Mouse (Mus musculus) heart, postnatal 36 days (tissue): ENCODE measurements around the gene Vmn1r40. TPM values are rescaled to one million over a fixed set of nuclear protein-coding genes. Genes with fewer than 3 reads are reported as not detected.

Source experiments
- DNase-seq, 2 experiments: peaks; one replicate each; pipeline ENCODE4 v3.0.0; 2021 to 2022
- intact Hi-C: fragments of 180-260 bp; cut with DNase I; formaldehyde crosslinking; loops from one replicate; pipeline ENCODE4 v1.15.1; 2025
- total RNA-seq, 2 experiments: library from RNA; stranded (reverse); gene quantifications; 2 replicates each; pipeline ENCODE4 v1.2.3; 2021

Vmn1r40 gene
- total RNA-seq = not detected

DNA sequence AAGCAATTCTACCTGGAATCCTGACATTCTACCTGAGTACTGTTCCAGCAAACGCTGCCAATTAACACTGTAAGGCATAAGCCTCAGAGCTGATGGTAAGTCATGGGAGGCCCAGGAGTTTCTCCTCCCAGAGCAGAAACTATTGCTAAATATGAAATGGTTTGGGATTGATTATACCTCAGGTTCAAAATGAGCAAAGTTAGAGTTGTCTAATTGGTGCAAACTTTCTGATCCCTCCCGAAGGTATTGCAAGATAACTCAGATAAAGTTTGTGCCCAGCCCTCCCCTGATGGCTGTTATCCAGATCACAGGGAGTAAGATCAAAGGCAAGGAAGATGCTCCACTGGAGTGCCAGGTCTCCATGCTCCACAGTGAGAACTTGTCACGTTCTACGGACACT lies at the start of gene Vmn1r40:
Gene Vmn1r40 (plus strand): TSS at position 301 of the 400 bp plus-strand sequence.
- no peak for DNase-seq
- intact Hi-C loops = no loop called here

DNA sequence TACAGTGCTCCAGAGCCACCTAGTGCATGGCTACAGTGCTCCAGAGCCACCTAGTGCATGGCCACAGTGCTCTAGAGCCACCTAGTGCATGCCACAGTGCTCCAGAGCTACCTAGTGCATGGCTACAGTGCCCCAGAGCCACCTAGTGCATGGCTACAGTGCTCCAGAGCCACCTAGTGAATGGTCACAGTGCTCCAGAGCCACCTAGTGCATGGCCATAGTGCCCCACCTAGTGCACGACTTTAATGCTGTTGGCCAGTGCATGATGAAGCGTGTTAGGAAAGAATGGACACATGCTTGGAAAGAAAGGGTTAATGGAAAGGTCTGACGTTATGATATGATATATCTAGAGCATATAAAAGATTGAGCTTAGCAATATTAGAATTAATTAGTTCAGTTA lies 49.0 kb upstream of the Vmn1r40 start:
- intact Hi-C loops = no loop called here
- no peak for DNase-seq

DNA sequence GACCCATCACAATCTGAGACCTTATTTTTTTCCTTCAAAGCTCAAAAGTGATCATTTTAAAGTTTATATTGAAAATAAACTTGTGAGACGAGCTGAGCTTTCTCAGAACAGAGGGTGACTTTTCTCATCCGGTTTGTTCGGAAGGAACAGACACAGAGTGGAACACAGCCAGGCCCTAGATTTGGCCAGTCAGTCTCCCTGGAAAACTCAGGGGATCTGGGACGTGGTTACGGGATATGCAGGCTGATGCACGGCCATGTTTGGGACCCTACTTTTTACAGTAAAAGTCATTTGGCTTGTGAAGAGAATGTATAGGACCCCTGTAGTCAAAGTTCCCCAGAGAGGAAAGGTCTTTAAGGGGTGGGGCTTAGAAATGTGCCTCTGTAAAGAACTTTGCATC lies 48.4 kb upstream of the Vmn1r40 start:
- no peak for DNase-seq

DNA sequence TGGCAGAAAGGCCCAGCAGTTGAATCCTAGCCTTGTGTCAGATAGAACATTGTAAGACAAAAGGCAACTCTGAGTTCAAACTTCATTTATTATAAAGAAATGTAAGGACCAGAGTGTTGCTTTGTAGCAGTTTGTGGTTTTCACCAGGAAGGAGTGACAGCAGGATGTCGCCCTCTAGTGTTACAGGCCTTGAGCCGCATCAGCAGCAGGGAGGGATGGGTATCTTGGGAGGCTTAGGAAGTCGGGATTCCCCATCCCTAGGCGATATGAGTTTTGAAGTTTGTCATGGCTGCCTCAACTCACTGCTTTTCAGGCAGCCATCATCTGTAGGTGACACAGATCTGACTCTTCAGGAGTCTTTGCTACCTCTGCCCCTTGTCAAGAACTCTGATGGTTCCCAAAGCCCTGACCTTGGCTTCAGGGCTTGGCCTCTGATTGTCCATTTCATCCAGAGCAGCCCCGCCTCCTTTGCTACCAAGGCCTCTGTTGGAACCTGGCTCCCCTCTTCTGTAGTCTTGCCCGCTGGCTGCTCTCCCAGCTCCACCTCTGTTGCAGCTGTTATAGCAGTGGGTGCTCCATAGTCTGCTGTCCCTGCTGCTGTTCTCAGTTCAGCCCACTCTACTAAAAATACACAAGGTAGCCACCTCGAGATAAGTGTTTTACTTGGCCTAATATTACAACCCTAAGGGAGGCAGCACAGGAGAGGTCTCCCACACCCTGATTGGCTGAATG lies 47.5 kb upstream of the Vmn1r40 start:
- DNase-seq = peak; percentile 37 to 55
- intact Hi-C loops = no loop called here

More for the DNA sequence above, 48.4 kb upstream of the Vmn1r40 start:
- intact Hi-C loops = no loop called here

DNA sequence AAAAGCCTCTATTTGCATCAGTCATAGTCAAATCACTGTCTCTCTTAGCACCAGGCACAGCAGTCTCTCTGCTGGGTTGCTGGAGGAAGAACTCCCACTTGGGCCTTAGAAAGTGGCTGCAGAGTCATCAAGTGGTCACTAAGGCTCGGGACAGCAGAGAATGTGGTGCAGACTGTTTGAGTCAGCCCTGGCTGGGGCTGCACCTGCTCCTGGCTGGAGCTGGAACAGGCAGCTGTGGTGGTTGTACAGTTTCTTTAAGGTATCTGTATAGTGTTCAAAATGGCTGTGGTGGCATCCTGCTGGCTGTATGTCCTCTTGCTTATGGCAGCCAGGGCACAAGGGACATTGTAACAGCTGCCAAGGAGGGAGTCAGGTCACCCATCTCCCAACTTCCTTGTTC lies 46.9 kb upstream of the Vmn1r40 start:
- intact Hi-C loops = no loop called here
- DNase-seq = no peak

DNA sequence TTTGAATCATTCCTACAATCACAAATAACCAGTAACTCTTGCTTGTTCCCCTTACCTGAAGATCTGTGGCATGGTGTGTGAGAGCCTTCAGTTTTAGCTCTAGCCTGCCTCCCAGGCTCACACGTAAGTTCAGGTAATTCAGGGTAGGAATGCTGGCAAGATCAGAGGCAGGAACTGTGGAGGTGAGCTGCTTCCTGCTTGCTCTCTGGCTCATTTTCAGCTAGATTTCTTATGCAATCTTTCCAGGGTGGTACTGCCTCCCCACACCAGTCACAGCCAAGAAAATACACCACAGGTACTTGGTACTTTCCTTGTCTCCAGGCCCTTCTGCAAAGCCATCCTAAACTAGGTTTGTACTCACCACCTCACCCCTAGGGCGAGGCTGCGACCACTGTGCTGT lies 44.8 kb upstream of the Vmn1r40 start:
- intact Hi-C loops = no loop called here
- no peak for DNase-seq

DNA sequence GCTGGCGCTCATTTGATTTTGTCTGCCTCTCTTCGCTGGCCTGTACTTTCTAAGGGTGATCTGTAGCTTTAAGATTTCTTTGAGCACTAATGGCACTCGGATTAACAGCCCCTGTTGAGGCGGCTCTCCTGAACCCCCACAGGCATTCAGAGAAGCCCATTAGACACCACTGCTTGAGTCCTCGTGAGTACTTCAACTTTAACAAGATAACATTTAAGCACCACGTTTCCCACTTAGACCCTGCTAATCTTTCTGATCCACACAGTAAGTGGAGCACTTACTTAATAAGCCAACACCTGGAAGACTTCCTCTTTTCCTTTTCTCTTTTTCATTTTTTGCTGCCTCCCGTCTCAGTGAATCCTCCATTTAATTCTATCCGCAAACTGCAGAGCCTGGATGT lies 42.2 kb upstream of the Vmn1r40 start:
- DNase-seq = no peak
- intact Hi-C loops = no loop called here

DNA sequence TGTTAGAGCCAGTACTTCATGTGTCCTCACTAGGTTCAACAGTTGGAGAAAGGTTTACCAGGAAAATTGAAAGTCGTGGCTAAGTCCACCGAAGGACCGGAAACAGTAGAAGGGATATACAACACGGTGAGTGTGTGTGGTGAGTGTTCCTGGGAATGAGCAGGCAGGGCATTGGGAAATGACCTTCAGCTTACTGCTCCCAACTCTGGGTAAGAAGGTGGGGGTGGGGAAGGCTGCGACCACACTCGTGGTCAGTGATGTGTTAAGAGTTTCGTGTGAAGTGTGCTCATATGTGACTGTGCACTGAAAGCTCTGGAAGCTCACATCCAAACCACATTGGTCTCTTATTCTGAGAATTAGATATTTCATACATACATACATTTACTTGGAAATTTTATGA lies 41.7 kb upstream of the Vmn1r40 start:
- no peak for DNase-seq
- intact Hi-C loops = no loop called here

DNA sequence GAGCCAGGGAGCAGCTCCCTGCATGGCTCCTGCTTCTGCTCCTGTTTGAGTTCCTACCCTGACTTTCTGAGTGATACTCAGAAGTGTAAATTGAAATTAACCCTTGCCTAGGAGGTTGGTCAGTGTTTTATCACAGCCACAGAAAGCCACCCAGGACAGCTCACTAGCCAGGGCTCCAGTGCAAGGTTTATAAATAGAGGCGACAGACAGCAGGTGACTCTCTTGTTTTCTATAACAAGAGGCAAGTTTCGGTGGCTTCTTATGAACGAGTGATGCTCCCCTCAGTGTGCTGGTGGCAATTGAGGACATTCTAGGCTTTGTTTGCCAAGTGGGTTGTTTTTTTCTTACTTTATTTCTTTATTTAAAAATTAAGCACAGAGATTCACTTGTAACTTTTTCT lies 40.4 kb upstream of the Vmn1r40 start:
- DNase-seq = no peak
- intact Hi-C loops = no loop called here

DNA sequence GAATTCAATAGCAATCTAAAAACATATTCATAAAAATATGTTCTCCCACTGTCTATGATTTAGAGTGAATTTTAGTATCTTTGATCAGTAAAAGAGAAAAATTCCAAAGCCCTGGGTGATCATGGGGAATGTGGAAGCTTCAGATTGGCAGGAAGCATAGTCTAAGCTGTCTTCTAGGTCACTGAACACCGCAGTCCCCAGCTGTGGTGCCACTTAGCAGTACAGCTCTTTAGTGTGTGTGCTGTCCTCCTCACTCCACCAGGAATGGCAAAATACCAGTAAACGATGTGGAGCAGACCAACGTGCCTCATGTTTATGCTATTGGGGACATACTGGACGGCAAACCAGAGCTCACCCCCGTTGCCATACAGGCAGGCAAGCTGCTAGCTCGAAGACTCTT lies 37.8 kb upstream of the Vmn1r40 start:
- intact Hi-C loops = no loop called here
- no peak for DNase-seq

DNA sequence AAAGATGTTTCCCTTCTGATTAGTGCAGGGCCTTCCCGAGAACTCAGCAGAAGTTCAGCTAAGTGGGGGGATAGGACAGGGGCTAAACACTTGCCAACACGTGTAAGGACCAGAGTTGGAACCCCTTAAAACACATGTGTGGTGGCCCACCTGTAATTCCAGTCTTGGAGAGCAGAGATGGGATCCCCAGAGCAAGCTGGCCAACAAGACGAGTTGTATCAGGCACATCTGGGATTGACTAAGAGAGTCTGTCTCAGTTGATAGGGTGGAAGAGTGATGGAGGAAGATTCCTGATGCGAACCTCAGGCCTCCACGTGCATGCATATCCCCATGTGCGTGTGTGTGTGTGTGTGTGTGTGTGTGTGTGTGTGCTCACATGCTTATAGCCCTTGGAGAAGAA lies 35.9 kb upstream of the Vmn1r40 start:
- no peak for DNase-seq
- intact Hi-C loops = no loop called here

DNA sequence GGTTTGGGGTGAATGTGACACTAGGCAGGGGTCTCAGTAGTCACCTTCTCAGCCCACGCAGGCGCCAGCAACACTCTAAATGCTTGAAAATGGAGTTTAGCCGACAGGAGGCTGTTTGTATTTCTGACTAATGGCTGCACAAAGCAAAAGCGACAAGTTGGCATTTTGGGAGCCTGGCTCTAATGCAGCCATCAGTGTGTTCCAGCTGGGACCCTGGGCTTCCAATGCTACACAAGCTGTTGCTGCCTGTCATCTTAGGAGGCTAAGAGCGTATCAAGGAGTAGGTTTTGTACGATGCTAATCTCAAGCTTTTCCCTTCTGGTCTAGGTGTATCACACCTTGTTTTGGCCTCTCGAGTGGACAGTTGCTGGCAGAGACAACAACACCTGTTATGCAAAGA lies 34.7 kb upstream of the Vmn1r40 start:
- no peak for DNase-seq
- intact Hi-C loops = no loop called here

DNA sequence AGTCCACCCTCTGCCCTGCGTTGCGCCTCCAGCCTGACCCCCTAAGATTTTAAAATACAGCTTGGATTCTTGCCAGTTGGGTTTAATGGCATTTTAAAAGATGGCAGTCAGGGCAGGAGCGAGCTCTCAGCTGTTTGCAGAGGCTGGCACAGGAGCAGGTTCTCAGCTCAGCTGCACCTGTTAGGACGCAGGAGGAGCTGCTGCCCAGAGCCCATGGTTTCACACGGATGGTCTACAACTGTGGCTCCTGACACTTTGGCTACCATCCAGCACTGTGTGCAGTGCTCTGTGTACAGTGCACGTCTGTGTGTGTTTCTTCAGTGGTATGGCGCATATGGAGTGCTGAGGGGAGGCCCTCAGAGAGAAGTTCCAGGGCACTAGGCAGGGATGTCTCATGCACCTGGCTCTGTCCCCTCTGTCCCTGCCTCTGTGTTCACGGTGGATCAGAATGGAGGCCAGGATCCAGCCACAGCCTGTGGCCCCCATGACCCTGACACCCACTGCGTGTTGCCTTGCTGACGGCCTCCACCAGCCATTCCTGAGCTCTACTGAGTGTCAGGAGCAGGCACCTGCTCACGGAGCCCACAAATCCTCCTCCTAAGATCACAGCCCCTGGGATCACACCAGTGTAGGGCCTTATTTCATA lies 34.1 kb upstream of the Vmn1r40 start:
- no peak for DNase-seq
- intact Hi-C loops = no loop called here

DNA sequence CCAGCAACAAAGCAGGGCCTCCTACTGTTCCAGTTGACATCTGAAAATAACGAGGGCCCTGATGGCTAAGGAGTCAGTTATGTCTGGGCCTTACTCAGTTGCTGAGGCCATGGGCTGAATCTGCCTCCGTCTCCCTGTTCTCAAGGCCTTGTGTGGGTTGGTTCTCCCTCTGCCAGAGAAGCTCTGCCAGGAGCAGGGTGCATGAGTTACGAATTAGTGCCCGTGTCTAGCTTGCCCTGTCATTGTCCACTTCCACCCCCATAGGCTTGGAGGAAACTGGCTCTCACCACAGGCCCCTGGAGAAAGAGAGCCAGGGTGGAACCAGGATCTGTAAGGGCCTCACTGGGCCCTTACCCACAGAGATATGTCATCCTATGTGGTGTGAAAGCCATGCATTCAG lies 28.8 kb upstream of the Vmn1r40 start:
- no peak for DNase-seq
- intact Hi-C loops = loop anchor here (2.0 kb wide), 1 partner anchor 744 kb away; no protein-coding TSS in a partner anchor

DNA sequence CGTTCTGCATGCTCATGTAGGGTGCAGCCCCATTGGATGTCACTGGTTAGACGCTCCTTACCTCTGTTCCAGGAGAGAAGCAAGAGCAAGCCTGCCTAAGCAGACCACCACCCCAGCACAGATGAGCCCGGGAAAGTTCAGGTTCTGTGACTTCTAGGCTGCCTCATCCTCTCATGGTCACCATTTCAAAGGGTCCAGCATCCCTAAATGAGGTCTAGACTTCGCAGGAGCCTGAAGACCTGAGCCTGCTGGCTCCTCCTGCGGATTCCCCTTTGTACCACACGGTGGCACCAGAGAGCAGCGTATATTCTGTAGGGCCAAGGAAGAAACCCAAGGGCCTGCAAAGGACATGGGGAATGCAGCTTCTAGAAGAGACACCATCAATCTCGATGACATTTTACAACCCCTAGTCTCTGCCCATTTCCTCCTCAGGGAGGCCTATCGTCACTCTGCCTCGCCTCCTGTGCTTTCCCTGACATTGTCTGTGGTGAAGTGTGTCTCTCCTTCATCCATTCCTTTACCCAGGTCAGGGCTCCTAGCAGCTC lies 28.0 kb upstream of the Vmn1r40 start:
- peak; percentile 62 to 72 for DNase-seq
- intact Hi-C loops = loop anchor here (2.0 kb wide), 1 partner anchor 743 kb away; no protein-coding TSS in a partner anchor

DNA sequence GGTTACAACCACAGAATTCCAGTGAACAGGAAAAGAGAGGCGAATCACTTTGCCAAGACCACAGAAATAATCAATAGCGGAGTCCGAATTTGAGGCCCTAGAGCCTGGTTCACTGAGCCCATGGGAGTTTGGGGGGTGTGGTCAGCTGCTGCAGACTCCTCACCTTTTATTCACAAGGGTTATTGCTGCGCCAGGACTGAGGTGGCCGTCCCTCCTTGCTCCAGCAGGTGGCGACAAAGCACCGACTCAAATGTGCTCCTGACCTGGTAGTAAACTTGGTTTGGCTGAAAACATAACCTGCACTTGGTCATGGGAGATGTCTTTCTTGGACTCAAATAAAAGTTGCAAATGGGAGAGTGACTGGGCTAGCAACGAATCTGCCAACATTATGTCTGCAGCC lies 27.2 kb upstream of the Vmn1r40 start:
- intact Hi-C loops = loop anchor here (5.0 kb wide), 2 partner anchors 307 to 647 kb away; partner anchors contain the start of gene Chst13
- peak; percentile 78 to 85 for DNase-seq

DNA sequence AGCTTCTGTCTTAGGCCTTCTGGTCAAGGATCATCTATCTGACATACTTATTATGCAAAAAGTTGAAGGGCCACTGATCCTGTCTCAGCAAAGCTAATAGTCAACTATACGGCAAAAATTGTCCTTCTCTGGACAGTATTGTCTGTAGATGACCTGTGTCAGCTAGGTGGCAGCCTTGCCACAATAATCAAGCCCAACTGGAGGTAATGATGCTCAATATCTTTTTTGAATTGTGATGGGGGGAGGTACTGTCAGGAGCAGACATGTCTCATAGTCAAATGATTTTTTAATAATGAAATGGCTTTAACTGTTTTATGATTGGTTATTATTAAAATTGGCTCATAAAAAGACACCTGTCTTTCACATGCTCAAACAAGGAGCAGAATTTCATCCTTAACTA lies 23.1 kb upstream of the Vmn1r40 start:
- no peak for DNase-seq
- intact Hi-C loops = loop anchor here (5.0 kb wide), 2 partner anchors 303 to 643 kb away; partner anchors contain the start of gene Chst13

DNA sequence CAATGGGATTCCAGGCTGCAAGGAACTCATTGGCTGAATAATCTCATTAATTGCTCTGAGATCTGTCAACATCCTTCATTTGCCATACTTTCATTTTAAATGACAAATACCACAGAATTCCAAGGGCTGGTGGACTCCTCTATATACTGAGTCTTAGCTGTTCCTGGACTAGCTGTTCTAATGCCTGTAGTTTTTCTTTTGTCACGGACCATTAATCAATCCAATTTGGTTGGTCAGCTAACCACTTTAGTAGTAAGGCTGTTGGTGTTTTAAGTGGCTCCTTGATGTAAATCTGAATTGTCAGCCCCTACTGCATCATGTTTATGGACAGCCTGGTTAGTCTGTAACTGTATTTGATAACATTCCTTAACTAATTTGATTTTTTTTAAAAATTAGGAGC lies 20.2 kb upstream of the Vmn1r40 start:
- intact Hi-C loops = loop anchor here (5.0 kb wide), 1 partner anchor 890 kb away; no protein-coding TSS in a partner anchor

DNA sequence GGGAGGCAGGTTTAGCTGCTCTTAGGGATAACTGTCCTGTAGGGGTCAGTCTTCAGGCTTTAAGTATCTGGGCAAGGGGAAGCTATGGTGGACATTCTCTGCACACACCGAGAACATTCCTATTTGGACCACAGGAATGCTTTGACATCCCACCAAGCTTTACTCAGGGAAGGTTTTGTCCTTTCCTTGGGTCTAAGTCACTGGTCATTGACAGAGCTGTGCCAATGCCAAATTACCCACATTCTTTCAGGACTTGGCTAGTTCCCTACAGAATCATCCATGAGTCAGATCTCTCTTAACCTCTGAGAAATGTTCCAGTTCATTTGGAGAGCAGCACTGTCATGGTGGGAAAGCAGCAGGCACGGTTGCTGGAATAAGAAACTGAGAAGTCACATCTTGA lies 716 bp upstream of the Vmn1r40 start:
- DNase-seq = no peak

More for the DNA sequence above, 20.2 kb upstream of the Vmn1r40 start:
- DNase-seq = no peak

DNA sequence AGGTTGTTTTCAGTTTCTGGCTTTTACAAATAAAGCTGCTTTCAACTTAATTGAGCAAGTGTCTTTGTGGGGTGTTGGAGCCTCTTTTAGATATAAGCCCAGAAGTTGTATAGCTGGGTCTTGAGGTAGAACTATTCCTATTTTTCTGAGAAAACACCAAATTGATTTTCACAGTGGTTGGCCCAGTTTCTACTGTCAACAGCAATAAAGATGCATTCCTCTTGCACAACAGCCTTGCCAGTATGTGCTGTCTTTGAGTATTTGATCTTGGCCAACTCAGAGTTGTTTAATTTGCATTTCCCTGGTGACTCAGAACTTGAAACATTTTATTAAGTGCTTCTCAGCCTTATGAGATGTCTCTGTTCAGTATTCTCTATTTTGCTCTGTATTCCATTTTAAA lies 10.7 kb downstream of the Vmn1r40 start:
- intact Hi-C loops = no loop called here
- DNase-seq = no peak

More for the DNA sequence above, 716 bp upstream of the Vmn1r40 start:
- intact Hi-C loops = no loop called here

DNA sequence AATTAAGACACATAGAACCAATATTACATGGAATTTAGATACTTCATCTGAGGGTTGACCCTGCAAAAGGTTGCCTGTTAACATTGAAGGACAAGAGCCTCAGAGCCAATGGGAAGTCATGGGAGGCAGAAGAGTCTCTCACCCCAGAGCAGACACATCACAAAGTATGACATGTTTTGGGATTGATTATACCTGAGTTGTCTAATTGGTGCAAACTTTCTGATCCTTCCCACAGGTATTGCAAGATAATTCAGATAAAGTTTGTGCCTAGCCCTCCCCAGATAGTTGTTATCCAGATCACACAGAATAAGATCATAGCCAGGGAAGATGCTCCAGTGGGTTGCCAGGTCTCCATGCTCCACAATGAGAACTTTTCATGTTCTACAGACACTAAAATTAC lies 33.1 kb downstream of the Vmn1r40 start, which contains the start of gene Vmn1r41:
Gene Vmn1r41 (plus strand): TSS at position 301 of the 400 bp plus-strand sequence.
- intact Hi-C loops = no loop called here
- DNase-seq = no peak

DNA sequence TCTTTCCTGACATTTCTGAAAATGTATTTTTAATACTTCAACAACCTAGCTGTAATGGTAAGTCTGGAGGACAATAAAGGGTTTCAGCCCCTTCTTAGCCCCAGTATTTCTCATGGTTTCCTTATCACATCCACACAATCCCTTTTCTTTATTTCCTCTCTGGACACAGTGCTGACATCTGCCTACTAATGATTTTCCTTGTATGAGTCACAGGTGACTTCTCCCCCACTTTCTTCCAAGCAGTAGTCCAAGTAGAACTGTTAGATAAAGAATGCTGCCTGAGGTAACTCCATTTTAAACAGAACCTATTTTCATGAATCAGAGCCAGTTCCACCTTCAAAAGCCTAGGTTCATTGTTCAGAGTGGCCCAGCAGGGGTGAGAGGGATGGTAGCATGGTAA lies 35.5 kb downstream of the Vmn1r40 start:
- intact Hi-C loops = no loop called here
- DNase-seq = no peak
